ENCODE assay signal across 21 mouse cellular contexts in the genomic region with DNA sequence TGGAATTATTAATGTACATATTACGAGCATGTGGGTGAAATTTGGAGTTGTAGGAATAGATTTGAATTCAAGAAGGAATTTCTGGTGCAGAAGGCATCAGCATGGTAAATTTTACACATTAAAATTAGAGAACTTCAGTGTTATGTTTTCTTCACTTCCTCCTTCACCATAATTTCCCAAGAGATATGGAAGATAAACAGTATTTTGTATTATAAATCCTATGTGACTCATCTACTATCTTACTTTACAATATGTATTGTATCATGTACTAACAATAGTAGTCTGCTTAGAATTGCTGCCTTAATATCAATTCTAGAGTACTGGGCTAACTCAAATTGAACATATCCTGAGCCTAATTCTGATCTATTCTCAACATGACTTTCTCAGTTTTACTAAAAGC.
A peak's percentile ranks its signal among the peaks of the same experiment; 100 is the strongest.
DNase-seq lines count a peak whose midpoint lies in the region; TF ChIP-seq lines count a peak whose summit lies in the region.
"Had no signal": no experiment of that assay in that cellular context is flagged by ENCODE, and none has a peak within 500 bp of the region (broad histone marks: within the 10 kb centered on the region; RNA-seq: fewer than 3 reads in every experiment).

No protein-coding gene starts in this region.

- TF ChIP-seq CTCF in left cerebral cortex, adult 2 months (IDR thresholded peaks at IDR 0.05), result no peak
- TF ChIP-seq CTCF in MEL (IDR thresholded peaks at IDR 0.05 in 2 of 3, conservative IDR thresholded peaks at IDR 0.05 in 1 of 3; ENCODE audit: control insufficient read depth in 1 of 3, insufficient read depth in 1 of 3, low read depth in 2 of 3, low read length in 3 of 3, poor library complexity in 1 of 3, severe bottlenecking in 1 of 3), result no peak

- no peak overlapping the region for H3K9ac ChIP-seq in MEL (ENCODE audit: control insufficient read depth, low read depth, low read length, poor library complexity, severe bottlenecking)

- no peaks in the 10 kb centered on the region for H3K79me2 ChIP-seq in MEL (ENCODE audit: control insufficient read depth, insufficient read depth, low read length, poor library complexity)

- H3K27me3 ChIP-seq in MEL (ENCODE audit: control insufficient read depth in 1 of 2, insufficient read depth in 2 of 2, low read length in 2 of 2), result no peaks in the 10 kb centered on the region
- H3K27me3 ChIP-seq: CH12.LX, Patski had no signal

- H3K27ac ChIP-seq in left cerebral cortex, adult 2 months, result 0 out of 2 replicates have a peak overlapping the region, but pooled peaks have one; percentile 19
- H3K27ac ChIP-seq in MEL (ENCODE audit: control insufficient read depth, low read depth, low read length), result no peak overlapping the region

- H3K36me3 ChIP-seq in MEL (ENCODE audit: control insufficient read depth in 1 of 2, insufficient read depth in 2 of 2, low read length in 2 of 2), result peaks cover 0 to 6% of the 10 kb centered on the region in 2 experiments; a peak in 2 of 4 replicates
- H3K36me3 ChIP-seq: G1E had no signal

- no peak for TF ChIP-seq RAD21 in MEL (IDR thresholded peaks at IDR 0.05; ENCODE audit: low read depth, low read length)

- H3K4me3 ChIP-seq in left cerebral cortex, adult 2 months, result no peak overlapping the region
- H3K4me3 ChIP-seq in MEL (ENCODE audit: control insufficient read depth in 1 of 2, insufficient read depth in 1 of 2, low read depth in 2 of 2, low read length in 2 of 2), result no peak overlapping the region

- no peaks in the 10 kb centered on the region for H3K4me1 ChIP-seq in MEL (ENCODE audit: control insufficient read depth in 1 of 2, insufficient read depth in 2 of 2, low read length in 2 of 2)

- no peak for DNase-seq in left cerebral cortex, adult 2 months (ENCODE audit: extremely low spot score in 1 of 2, low spot score in 2 of 2)
- no peak for DNase-seq in left cerebral cortex, adult 8-10 months (ENCODE audit: low spot score in 2 of 2)
- peak; percentile 34 for DNase-seq in MEL (ENCODE audit: low read depth, low spot score)
- peak; percentile 5 for DNase-seq in MEL-GATA-1-ER (ENCODE audit: extremely low read depth, low read depth)
- no peak for DNase-seq in kidney, postnatal 14 days
- no peak for DNase-seq in kidney, adult 11 months
- DNase-seq: adrenal gland, adult 2 months; adrenal gland, adult 8-10 months; adrenal gland, postnatal 10 days; adrenal gland, postnatal 14 days; adrenal gland, postnatal 25 days; adrenal gland, postnatal 36 days; B cell, adult 2 months; cerebellum, adult 11 months; cerebellum, adult 11-12 months; cerebellum, adult 18-20 months; cerebellum, adult 2 months; cerebellum, adult 8-10 months had no signal

- H3K9me3 ChIP-seq in MEL (replicated peaks; ENCODE audit: insufficient read depth, low read length), result no peaks in the 10 kb centered on the region
- H3K9me3 ChIP-seq: G1E had no signal

- TF ChIP-seq POLR2A in MEL (IDR thresholded peaks at IDR 0.05; ENCODE audit: control insufficient read depth in 1 of 2, insufficient read depth in 1 of 2, low read depth in 1 of 2, low read length in 2 of 2, poor library complexity in 1 of 2), result no peak

- peak; percentile 57 to 87 for TF ChIP-seq EP300 in MEL (IDR thresholded peaks at IDR 0.05; ENCODE audit: low read depth in 1 of 2, low read length in 2 of 2)

- intact Hi-C loops in left cerebral cortex, adult 2 months (cut with DNase I), result loop anchor here (5.0 to 10.0 kb wide), 2 partner anchors 55 to 262 kb away; no protein-coding TSS in a partner anchor

TF ChIP-seq in MEL, 35 proteins besides CTCF, POLR2A, EP300 and RAD21:
- TF ChIP-seq NELFE (IDR thresholded peaks at IDR 0.05; ENCODE audit: low read depth, low read length) (no peak), CHD2 (IDR thresholded peaks at IDR 0.05; ENCODE audit: low read length) (no peak), RCOR1 (IDR thresholded peaks at IDR 0.05; ENCODE audit: low read depth, low read length) (no peak; the same call in 1 of the 2 replicates), MYB (IDR thresholded peaks at IDR 0.05; ENCODE audit: low read depth, low read length) (no peak), ELF1 (IDR thresholded peaks at IDR 0.05; ENCODE audit: low read depth, low read length) (no peak), TBP (IDR thresholded peaks at IDR 0.05; ENCODE audit: low read depth, low read length) (no peak), USF2 (IDR thresholded peaks at IDR 0.05; ENCODE audit: borderline replicate concordance in 1 of 2, insufficient read depth in 1 of 2, low read depth in 1 of 2, low read length in 2 of 2) (no peak), GATA1 (IDR thresholded peaks at IDR 0.05; ENCODE audit: low read depth, low read length) (peak; percentile 79), TCF12 (IDR thresholded peaks at IDR 0.05; ENCODE audit: low read depth, low read length) (peak; percentile 38; the same call in 1 of the 2 replicates), HCFC1 (IDR thresholded peaks at IDR 0.05; ENCODE audit: low read depth, low read length) (no peak), ZC3H11A (IDR thresholded peaks at IDR 0.05; ENCODE audit: low read depth, low read length) (no peak), MAX (IDR thresholded peaks at IDR 0.05; ENCODE audit: low read length) (no peak), SMC3 (IDR thresholded peaks at IDR 0.05; ENCODE audit: low read depth, low read length) (no peak), ZKSCAN1 (IDR thresholded peaks at IDR 0.05; ENCODE audit: low read depth, low read length) (no peak)

Comparison
In these comparisons a context has a peak if more than half of its experiments do, and no peak if none do; other contexts are left out.
1. DNase-seq: peak in MEL (single experiment) and MEL-GATA-1-ER (single experiment); none in left cerebral cortex, adult 2 months (0 of 2), left cerebral cortex, adult 8-10 months (0 of 2), kidney, postnatal 14 days (single experiment) and kidney, adult 11 months (single experiment).